Mouse (Mus musculus): ENCODE results near the gene Grip1.

DNA sequence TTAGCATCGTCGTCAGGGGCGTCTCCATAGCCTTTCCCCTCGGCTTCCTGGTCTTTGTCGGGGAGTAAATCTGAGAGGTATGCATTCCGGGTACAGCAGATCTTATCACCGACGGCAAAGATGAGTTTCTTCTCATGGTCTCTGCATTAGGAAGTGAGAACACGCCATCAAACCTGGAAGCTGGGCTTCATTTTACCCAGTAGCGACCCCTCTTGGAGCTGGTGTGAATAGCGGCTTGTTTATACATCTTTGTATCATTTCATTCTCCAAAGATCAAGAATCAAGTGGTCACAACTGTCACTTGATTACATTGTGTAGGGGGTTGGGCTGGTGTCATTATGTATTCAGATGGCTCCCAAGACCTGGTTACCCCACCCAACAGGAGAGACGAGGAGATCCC, 638.9 kb downstream of the Grip1 start:
- TF ChIP-seq CTCF (IDR thresholded peaks at IDR 0.05) (no peak), EP300 (IDR thresholded peaks at IDR 0.05) (no peak)
